Mouse (Mus musculus) lung, adult 10 weeks (tissue): ENCODE measurements around the gene Unc5b. TPM values are rescaled to one million over a fixed set of nuclear protein-coding genes. Genes with fewer than 3 reads are reported as not detected.

Experiments used
- polyA plus RNA-seq: library from polyadenylated mRNA; stranded (reverse); fragments of 350-450 nt; fragmentation: Illumina TruSeq; extraction: RNeasy Lipid Tissue Mini Kit (QIAGEN cat#74804); gene quantifications from one replicate; pipeline ENCODE4 v1.2.3, GENCODE M21; 2014; ENCODE audit warnings: low read depth, low replicate concordance; ENCODE audit not compliant: insufficient read depth

The Unc5b gene
- polyA plus RNA-seq, result 4.4 TPM

GRCm38 (mm10) chr10:60831379-60831778, at the start of gene Unc5b:
Gene Unc5b, minus strand, starts transcription at chr10:60831581.

GRCm38 (mm10) chr10:60752040-60753020, 79.1 kb downstream of the Unc5b start, which contains the start of gene Slc29a3:
Gene Slc29a3, minus strand, starts transcription at chr10:60752794.

Other genes with a start within 250 kb of the Unc5b start
- gene Cdh23, start 135.1 kb downstream of the Unc5b start, polyA plus RNA-seq, result 0.08 TPM
- gene Slc29a3, start 78.8 kb downstream of the Unc5b start, polyA plus RNA-seq, result 3.0 TPM